Mouse (Mus musculus): ENCODE data around the gene Ttll8. TPM values are rescaled to one million over a fixed set of nuclear protein-coding genes. Genes with fewer than 3 reads are reported as not detected.

The Ttll8 gene
- polyA plus RNA-seq (2017; shearing (Covaris generic)): not detected

DNA sequence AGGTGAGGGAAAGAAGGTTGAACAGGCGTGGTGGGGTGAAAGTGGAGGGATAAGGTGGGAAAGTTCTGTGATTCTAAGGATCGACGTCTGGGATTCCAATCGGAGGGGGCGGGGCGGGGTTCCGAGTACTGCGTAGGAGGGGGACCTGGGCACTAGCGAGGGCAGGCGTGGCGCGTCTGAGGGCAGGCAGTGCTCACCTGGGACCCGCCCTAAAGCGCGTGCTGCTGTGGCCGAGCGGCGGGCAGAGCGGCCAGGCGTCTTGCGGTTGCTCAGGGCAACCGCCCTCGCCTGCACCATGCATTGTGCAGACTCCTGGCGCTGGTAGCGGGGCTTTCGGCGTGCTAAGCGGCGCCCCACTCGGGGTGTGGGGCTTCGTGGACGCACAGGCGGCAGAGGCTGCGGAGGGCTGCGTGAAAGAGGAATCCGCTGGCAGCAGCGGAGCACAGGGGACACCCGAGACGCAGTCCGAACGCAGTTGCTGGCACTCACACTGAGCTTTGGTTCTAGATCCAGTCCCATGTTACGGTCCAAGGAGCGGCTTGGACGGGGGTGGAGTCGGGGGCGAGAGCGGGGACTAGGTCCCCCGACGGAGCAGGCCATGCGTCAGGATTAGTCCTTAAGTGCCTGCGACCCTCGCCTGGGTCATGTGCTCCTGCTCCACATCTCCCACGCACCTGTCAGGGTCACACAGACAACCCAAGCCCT lies at the start of gene Ttll8:
Ttll8 (minus strand) TSS at position 51 of the 705 bp plus-strand sequence.
- ATAC-seq: no peak

DNA sequence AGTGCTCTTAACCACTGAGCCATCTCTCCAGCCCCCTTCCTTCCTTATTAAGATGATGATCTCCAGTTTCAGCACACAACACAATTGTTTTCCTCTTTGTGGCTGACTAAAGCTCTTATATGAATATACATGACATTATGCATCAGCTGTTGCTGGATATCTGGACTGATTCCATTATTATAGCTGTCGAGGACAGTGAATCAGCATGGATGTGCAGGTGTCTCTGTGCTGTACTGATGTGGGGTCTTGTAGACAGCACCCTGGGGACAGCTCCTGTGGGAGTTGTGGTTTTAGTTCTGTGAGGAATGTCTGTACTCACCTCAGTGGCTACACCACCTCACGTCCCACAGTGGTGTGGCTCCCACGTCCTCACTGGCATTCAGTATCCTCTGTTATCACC lies 47.0 kb upstream of the Ttll8 start:
- no peak for ATAC-seq

DNA sequence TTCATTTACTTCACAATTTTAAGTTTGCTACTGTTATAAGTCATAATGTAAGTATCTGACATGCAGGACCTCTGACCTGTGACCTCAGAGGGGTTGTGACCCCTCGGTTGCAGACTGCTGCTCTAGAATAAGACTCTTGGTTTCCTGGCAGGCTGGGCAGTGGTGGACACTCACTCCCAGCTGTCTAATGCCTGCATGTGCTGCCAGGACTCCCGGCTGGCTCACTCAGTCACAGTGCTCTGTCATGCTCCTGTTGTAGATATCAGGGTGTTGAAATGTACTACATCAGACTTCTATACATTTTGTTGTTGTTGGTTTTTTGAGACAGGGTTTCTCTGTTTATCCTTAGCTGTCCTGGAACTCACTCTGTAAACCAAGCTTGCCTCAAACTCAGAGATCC lies 46.1 kb upstream of the Ttll8 start:
- no peak for ATAC-seq

DNA sequence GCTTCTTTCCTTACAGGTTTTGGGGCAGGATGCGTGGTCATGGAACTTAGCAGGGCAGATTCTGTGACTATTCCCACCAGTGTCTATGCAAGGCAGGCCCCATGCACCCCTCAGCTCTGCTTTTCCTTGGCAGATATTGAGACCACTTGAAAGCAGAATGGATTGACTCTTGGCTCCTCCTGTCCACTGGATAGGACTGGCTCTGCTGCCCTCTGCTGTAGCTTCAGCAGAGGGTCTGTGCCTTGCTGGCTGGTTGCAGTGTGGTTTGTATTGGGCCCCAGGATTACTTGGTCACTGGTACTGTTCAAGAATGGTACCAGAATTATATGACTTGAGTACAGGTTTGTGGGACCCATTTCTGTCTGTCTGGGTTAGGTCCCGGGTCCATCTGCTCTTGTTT lies 44.9 kb upstream of the Ttll8 start:
- no peak for ATAC-seq

DNA sequence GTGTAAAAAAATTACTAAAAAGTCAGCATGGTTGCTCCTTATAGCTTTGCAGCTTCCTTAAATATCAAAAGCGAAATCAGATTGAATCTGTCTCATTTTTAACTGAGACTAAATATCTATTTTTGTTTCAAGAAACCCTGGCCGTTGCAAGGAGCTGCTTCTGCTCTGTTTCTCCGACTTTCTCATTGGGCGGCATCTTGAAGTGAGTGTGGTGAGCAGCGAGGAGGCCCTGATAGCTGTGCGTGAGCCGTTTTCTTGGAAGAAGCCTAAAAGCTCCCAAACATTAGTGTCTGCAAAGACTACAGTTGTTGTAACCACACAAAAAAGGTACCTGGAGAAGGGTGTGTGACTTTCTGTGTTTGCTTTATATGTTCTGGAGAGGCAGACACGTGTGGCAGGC lies 44.4 kb upstream of the Ttll8 start:
- ATAC-seq: no peak

DNA sequence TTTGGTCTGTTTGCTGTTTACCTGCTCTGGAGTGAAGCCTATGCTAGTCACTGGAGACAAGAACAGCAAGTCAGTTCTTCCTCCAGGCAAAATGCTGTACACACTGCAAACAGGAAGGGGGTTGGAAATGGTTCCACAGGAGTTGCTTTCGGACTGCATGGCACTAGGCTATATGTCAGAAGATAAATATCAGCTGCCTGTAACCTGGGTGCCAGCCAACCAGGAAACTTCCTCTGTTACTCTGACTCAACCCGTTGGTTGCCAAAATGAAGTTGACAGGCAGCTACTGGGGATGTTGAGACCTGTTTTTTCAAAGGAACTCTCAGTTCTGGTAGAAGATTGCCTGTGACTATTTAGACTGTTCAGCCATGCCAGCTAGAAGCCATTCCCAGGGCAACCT lies 35.0 kb upstream of the Ttll8 start:
- ATAC-seq: no peak

DNA sequence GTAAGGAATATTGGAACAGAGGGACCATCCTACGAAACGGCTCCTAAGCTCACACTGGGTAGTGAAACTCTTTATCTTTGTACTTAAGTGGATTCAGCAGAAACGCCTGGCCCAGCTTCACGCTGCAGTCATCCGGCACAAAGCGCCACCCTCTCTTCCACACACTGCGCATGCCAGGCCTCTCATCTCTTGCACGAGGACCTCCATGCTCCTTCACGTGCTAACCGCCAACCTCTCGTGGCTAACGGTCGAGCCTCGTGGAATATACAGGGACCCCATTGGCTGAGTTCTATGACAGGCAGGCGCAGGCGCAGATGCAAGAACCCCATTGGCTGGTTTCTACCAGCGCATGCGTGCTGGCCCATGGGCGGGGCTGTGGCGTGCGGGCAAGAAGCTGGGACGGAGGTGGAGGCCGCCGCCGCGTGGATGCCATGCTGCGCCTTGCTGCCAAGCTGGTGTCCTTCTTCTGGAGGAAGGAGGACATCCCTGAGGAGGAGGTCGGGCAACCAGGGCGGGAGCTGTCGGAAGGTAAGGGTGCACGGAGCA lies 28.4 kb upstream of the Ttll8 start, which contains the start of gene Mov10l1:
Mov10l1 (plus strand) TSS at position 376 of the 546 bp plus-strand sequence.
- no peak for ATAC-seq

DNA sequence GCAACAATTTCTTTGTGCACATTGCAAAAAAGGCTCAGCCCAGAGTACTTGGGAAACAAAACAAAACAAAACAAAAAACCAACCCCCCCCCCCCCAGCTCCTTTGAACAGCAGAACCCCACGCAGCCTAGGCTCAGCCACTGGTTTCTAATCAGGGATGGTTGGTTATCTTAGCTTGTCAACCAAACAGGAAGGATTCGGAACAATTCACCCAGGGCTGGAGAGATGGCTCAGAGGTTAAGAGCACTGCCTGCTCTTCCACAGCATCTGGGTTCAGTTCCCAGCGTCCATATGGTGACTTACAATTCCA lies 24.9 kb upstream of the Ttll8 start:
- ATAC-seq: no peak

DNA sequence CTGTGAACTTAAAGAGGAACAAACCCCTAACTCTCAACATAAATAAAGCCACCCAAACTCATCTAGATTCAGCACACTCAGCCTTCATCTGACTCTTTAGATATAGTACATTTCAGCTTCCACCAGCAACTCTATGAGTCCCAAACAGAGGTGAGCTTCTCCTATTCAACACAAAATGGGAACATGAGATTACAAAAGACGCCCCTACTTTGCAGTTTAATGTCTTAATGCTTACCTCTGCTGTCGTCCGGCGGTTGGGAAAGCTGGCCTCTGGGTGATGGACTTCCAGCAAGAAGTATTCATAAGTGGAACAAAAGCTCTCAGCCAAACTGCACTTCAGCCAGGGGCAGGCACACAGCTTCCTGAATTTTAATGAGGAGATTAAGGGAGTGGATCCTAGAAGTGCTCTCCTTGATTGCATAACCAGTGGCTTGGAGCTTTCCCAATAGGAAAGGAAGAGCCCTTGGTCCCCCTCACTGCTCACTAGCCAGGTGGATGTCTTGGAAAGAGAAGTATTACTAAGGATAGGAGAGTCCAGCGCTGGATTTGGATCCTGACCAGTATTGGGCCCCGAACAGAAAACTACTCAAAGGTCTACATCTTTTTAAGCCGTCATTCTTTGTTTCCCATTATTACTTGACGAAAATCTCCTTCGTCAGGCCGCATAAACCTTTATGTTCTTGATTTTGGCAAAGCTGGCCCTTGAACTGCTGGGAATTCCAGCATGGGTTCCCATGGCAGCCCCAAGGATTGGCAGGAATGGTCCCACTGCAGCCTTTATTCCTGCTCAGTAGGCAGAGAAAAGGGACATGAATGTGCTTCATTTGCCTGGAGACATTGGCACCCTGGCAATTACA lies 24.3 kb upstream of the Ttll8 start, which contains the start of gene Mlc1:
Mlc1 (minus strand) TSS at position 727 of the 857 bp plus-strand sequence.
- no peak for ATAC-seq

DNA sequence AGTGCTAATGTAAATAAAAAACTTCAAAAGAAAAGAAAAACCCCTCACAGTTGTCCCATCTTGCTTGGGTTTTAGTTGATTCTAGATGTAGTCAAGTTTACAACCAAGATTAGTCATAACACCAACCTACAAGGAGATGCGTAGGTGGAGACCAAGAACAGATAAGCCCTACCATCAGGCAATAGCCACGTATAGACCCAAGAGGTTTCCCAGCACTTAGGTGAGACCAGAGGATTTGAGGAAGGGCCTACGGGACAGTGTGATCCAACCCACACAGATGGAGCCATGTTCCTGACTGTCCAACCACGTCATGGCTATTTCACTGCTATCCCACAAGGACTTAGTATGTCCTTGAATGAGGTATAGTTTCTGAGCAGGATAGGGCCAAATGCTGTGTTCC lies 18.1 kb upstream of the Ttll8 start:
- ATAC-seq: no peak

DNA sequence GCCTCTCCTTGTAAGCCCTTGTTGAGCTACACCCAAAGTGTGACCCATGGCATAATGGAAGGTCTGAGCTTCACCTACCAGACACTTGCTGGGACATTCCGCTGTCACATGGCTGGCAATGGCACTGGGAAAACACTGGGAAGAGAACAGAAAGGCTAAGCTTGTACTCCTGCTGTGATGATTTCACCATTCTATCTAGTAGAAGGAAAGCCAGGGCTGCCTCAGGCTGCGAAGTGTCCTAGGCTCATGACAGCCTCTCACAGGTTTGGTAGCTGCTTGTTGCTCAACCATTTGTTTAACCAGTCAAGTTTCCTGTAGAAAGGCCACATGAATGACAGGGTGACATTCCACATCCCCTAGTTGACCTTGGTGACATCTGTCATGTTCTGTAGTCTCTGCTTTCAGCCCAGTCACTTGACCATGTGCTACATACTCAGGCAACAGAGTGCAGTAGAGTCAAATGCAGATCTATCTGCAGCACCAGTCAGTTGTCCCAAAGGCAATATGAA lies 9.9 kb upstream of the Ttll8 start:
- no peak for ATAC-seq

DNA sequence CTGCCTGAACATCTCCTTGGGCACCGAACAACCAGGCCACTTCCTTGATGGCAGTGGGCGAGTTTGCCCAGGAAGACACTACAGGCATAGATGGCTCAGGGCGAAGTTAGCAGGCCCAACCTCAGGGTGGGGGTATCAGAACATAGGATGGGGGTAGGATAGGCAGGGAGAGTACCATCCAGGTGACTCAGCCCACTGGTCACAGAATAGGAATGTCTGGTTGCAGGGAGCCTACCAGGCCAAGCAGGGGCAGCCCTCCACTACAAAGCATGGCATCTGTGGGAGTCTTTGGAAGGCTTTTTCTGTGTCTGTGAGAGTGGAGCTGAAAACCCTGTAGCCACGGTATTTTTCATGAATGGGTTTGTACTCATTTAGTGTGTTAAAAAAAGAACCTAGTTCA lies 3.3 kb upstream of the Ttll8 start:
- no peak for ATAC-seq

DNA sequence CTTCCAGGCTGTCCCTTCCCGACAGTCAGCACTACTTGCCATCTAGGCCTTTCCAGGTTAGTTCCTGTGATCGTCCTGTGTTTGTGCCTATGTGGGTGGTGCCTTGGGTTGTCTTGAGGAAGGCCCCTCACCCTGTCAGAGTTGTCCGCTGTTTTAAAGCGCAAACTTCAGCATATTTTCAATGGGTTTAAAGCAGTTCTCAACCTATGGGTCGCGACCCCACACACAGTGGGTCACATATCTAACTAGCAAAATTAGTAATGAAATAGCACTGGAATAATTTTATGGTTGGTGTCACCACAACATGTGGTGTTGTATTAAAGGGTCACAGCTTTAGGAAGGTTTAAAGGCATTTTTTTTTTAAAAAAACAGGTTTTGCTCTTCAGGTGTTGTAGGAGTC lies 1.1 kb upstream of the Ttll8 start:
- no peak for ATAC-seq

DNA sequence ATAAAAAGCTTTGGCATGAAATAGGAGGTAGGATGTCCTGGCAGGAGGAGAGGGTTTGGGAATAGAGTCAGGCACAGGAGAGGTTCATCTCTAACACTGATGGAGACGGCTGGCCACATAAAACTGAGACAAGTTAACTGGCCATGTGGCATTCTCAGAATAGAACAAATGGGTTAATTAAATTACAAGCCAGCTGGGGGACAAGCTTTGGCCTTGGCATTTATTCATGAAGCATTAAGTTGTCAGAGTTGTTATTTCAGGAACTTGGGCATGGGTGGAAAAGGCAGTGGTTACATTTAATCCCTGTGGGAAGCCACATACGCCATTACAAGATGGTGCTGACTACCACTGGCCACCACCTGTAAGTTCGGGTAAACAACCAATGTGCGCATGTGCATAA lies 3.0 kb downstream of the Ttll8 start:
- ATAC-seq: no peak

DNA sequence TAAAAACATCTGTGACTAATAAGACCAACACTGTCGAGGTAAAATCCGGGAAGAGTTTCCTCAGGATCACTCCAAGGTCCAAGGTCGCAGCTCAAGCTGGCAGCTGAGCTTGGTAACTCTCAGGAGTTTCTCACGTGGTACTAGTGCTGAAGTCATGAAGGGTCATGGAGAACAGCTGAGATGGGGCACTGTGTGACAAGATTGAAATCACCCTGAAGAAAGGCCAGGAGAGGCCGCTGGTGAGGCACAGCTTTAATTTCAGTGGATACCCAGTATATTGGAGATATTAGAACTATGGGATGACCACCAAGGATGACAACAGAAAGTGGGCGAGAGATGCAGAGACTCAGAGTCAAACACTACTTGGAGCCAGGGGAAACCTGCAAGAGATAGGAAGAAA lies 7.4 kb downstream of the Ttll8 start:
- no peak for ATAC-seq

DNA sequence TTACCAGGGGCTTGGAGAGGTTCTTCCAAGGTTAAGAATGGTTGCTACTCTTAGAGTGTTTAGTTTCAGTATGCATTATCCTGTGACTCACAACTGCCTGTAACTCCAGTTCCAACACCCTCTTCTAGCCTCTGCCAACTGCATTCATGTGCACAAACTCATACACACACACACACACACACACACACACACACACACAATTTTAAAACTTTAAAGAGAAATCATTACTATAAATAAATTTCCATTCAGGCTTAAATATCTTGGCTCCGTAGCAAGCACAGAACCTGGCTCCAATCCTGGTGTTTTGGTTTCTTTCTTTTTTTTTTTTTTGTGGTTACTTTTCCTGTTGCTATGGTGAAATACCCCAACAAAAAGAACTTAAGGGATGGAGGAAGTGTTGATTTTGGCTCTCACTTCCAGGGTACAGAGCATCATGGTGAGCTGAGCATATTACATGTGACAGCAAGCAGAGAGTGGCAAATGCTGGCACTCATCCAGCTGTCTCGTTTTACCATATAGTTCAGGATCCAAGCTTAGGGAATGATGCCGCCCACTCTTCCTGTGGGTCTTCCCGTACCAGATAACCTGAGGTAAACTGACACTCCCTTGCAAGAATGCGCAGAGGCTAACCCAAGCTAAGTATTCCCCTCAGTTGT lies 10.2 kb downstream of the Ttll8 start:
- ATAC-seq: no peak

DNA sequence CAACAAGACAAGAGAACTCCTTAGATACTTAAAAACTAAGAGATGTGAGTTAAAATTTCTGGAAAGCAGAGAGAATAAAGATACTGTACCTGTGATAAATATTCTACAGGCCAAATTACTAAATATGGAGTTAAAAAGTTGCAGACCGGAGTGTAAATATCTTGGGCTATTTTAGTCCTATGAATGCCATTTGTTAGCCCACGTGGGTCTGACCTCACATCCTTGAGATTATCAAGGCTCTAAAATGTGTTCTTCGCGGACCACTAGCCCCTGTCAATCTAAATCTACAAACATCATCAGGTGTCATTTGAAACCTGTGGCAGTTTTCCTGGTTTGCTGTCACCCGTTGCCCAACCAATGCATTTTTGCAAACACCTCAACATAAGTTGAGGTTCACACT lies 11.4 kb downstream of the Ttll8 start:
- no peak for ATAC-seq

DNA sequence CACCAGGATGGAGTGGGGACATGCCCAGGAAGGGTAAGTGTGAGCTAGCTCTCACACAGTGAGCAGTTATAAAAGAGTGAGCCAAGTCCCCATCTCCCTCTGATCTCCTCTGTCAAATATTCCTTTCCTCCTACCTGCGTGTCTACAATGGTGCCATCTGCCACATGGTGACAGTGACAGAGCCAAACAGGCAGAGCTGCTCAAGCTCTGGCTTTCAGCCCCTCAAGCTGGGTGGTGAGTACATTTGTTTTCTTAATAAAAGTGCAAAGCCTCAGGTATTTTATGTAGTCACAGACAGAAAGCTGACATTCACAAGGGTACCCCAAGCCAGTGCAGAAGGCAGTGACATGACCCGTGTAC lies 16.9 kb downstream of the Ttll8 start:
- no peak for ATAC-seq

DNA sequence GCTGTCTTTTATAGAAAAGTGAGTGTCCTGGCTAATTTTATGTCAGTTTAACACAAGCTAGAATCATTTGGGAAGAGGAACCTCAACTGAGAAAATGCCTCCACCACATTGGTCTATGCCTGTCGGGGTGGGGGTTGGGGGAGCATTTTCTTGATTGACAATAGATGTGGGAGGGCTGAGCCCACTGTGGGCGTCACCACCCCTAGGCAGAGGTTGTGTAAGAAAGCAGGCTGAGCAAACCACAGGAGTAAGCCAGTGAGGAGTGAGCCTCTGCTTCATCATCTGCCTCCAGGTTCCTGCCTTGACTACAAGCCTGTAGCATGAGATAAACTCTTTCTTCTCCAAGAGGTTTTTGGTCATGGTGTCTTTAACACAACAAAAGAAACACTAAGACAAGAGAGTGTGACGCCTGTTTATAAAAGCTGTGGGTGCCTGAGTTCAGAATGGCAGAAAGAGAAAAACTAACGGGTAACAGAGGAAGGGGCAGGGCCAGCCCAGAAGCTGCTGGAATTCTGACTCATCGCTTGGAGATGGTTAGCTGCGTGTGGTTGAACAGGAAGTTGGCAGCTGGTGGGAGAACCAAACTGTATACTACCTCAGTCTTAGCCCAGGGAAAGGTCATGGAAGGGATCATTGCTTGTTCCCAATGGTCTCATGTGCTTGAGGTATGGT lies 17.5 kb downstream of the Ttll8 start:
- ATAC-seq: no peak

DNA sequence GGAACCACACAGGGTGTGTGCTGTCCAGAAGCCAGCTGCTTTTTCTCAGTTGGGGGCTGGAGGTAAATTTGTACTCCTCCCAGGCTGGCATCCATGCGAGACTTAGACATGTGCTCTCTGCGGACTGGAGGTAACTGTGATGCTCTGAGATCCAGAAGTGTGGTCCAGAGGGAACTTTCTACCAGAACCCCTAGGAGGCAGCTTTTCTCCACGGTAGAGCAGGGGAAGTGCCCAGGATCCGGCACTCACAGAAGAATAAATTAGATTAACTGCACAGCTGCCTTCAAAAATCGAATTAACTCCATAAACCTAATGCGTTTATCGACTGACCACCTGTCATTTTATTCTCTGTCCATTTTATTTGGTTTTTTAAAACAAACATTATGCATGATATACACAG lies 20.1 kb downstream of the Ttll8 start:
- no peak for ATAC-seq

DNA sequence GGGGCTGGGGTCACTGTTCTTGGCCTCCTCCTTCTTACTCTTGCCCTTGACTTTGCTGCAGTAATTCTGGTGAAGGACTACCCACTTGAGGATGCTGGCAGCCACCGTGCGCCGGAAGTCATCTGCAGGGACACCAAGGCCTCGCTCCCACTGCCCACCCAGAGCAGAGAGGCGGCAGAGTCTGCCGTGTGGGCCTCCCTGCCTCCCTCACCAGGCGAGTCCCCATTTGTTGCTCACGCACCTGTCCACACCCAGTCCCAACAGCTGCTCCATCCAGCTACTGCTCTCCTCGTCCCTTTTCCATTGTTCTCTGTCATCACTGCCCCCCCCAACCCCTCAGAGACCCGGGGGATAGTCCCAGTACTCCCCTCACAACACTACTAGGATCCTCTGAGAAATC lies 21.6 kb downstream of the Ttll8 start:
- no peak for ATAC-seq

DNA sequence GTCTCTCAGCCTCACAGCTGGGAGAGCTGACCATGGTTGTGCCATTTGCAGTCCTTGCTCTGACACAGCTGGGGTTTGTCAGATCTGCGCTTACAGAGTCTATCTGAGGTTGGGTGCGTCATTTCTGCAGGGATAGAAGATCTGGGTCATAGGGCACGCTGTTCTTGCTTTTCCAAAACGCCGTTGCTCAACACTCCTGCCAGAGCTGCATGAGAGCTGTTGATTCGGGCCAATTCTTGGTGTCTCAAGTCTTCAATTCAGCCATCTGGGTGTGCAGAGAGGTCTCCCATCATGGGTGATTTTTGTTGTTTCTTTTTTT lies 32.3 kb downstream of the Ttll8 start:
- ATAC-seq: no peak
